Mouse (Mus musculus): ENCODE data around the gene Sgsm1.
A peak's percentile ranks its signal among the peaks of the same experiment; 100 is the strongest.

Sgsm1 gene

GRCm38 (mm10) chr5:113286048-113286447 lies 24.5 kb downstream of the Sgsm1 start:
- no peak for DNase-seq (ENCODE audit: low spot score in 2 of 2)

- no peak for DNase-seq (ENCODE audit: low spot score in 2 of 2)
Observed at GRCm38 (mm10) chr5:113285541-113285940, 25.0 kb downstream of the Sgsm1 start.

GRCm38 (mm10) chr5:113283726-113284125 lies 26.9 kb downstream of the Sgsm1 start:
- DNase-seq (ENCODE audit: low spot score in 2 of 2) = no peak

- DNase-seq (ENCODE audit: low spot score in 2 of 2) = no peak
Observed at GRCm38 (mm10) chr5:113281557-113281956, 29.0 kb downstream of the Sgsm1 start.

GRCm38 (mm10) chr5:113280138-113280856 lies 30.3 kb downstream of the Sgsm1 start:
- DNase-seq (ENCODE audit: low spot score in 2 of 2) = no peak

- DNase-seq (ENCODE audit: low spot score in 2 of 2) = no peak
Observed at GRCm38 (mm10) chr5:113275839-113276238, 34.7 kb downstream of the Sgsm1 start.

- no peak for DNase-seq (ENCODE audit: low spot score in 2 of 2)
Observed at GRCm38 (mm10) chr5:113271207-113271811, 39.3 kb downstream of the Sgsm1 start.

- no peak for DNase-seq (ENCODE audit: low spot score in 2 of 2)
Observed at GRCm38 (mm10) chr5:113270043-113270442, 40.5 kb downstream of the Sgsm1 start.

- DNase-seq (ENCODE audit: low spot score in 2 of 2) = no peak
Observed at GRCm38 (mm10) chr5:113268246-113268645, 42.3 kb downstream of the Sgsm1 start.

- no peak for DNase-seq (ENCODE audit: low spot score in 2 of 2)
Observed at GRCm38 (mm10) chr5:113265637-113266036, 44.9 kb downstream of the Sgsm1 start.

- DNase-seq (ENCODE audit: low spot score in 2 of 2) = no peak
Observed at GRCm38 (mm10) chr5:113250806-113251205, 59.8 kb downstream of the Sgsm1 start.

GRCm38 (mm10) chr5:113249263-113249930 lies 61.2 kb downstream of the Sgsm1 start:
- DNase-seq (ENCODE audit: low spot score in 2 of 2) = no peak

GRCm38 (mm10) chr5:113230196-113230595 lies 80.4 kb downstream of the Sgsm1 start:
- no peak for DNase-seq (ENCODE audit: low spot score in 2 of 2)

GRCm38 (mm10) chr5:113226632-113227102 lies 83.9 kb downstream of the Sgsm1 start, which contains the start of gene Tmem211:
Tmem211 (plus strand) TSS chr5:113226909.
- peak in 1 of 2 experiments; percentile 50 for DNase-seq (ENCODE audit: low spot score in 2 of 2)

- DNase-seq (ENCODE audit: low spot score in 2 of 2) = no peak
Observed at GRCm38 (mm10) chr5:113225686-113226435, 84.7 kb downstream of the Sgsm1 start.

GRCm38 (mm10) chr5:113225271-113225670 lies 85.3 kb downstream of the Sgsm1 start:
- DNase-seq (ENCODE audit: low spot score in 2 of 2) = no peak

- DNase-seq (ENCODE audit: low spot score in 2 of 2) = no peak
Observed at GRCm38 (mm10) chr5:113223888-113224287, 86.7 kb downstream of the Sgsm1 start.

GRCm38 (mm10) chr5:113221147-113221865 lies 89.3 kb downstream of the Sgsm1 start, which contains the start of gene 2900026A02Rik:
2900026A02Rik (minus strand) TSS chr5:113221236.
- DNase-seq (ENCODE audit: low spot score in 2 of 2) = peak; percentile 23 to 53

GRCm38 (mm10) chr5:113220383-113221146 lies 90.0 kb downstream of the Sgsm1 start:
- no peak for DNase-seq (ENCODE audit: low spot score in 2 of 2)

GRCm38 (mm10) chr5:113219876-113220275 lies 90.7 kb downstream of the Sgsm1 start:
- no peak for DNase-seq (ENCODE audit: low spot score in 2 of 2)
